Mouse (Mus musculus) stomach, embryonic 15.5 days (tissue): ENCODE measurements at regions not wholly inside any gene's neighbourhood (a gene's known extent, or its start where the extent isn't known, plus 50 kb on each side); places are given as distances from the start of the nearest gene placed in this dataset.

Experiments
- ATAC-seq: fragments of 200-750 bp; cut with Nextera tagmentation; 2 replicates; pipeline ENCODE4 v1.8.0; 2017; ENCODE audit warnings: low read depth, moderate number of reproducible peaks, moderate TSS enrichment; ENCODE audit not compliant: insufficient read depth, low FRiP score
- H3K27ac ChIP-seq: fragments of 300-500 bp; sonication (generic); 2 replicates; pipeline ENCODE4 v1.5.1; 2015; ENCODE audit warnings: mild to moderate bottlenecking, inconsistent platforms
- H3K27me3 ChIP-seq: fragments of 300-500 bp; sonication (generic); replicated peaks from 2 replicates; pipeline ENCODE4 v1.6.1; 2015; ENCODE audit warnings: inconsistent platforms
- H3K36me3 ChIP-seq: fragments of 300-500 bp; sonication (generic); 2 replicates; pipeline ENCODE4 v1.6.1; 2015; ENCODE audit warnings: inconsistent platforms
- H3K4me1 ChIP-seq: fragments of 300-500 bp; sonication (generic); 2 replicates; pipeline ENCODE4 v1.6.1; 2015; ENCODE audit warnings: inconsistent platforms
- H3K4me2 ChIP-seq: fragments of 300-500 bp; sonication (generic); 2 replicates; pipeline ENCODE4 v1.6.1; 2015; ENCODE audit warnings: mild to moderate bottlenecking, inconsistent platforms
- H3K4me3 ChIP-seq: fragments of 300-500 bp; sonication (generic); replicated peaks from 2 replicates; pipeline ENCODE4 v1.5.1; 2015; ENCODE audit warnings: inconsistent platforms
- H3K9ac ChIP-seq: fragments of 300-500 bp; sonication (generic); 2 replicates; pipeline ENCODE4 v1.6.1; 2015; ENCODE audit warnings: inconsistent platforms
- H3K9me3 ChIP-seq: fragments of 300-500 bp; sonication (generic); 2 replicates; pipeline ENCODE4 v1.6.1; 2016; ENCODE audit warnings: inconsistent platforms
- WGBS: fragments of 180-500 bp; shearing (Covaris S2); methylation state at CpG from one replicate; pipeline ENCODE4 v1.1.7; 2015; 5-methylcytosine and 5-hydroxymethylcytosine counted together

GRCm38 (mm10) chr4:140421926-140422585 is 175.5 kb upstream of the Igsf21 start:
- ATAC-seq, result no peak
- WGBS, result 67% methylated on average over 7 of the region's 7 CpGs
- H3K27ac ChIP-seq, result no peak overlapping the region

GRCm38 (mm10) chr4:140419720-140420412 is 173.3 kb upstream of the Igsf21 start:
- ATAC-seq, result 0 out of 2 replicates have a peak, but pooled peaks have one; percentile 25
- Histone ChIP-seq H3K4me1 (no peaks in the 10 kb centered on the region), H3K9ac (no peak overlapping the region), H3K27me3 (no peaks in the 10 kb centered on the region), H3K4me3 (no peak overlapping the region), H3K4me2 (no peak overlapping the region), H3K36me3 (no peaks in the 10 kb centered on the region), H3K9me3 (no peaks in the 10 kb centered on the region), H3K27ac (no peak overlapping the region)
- WGBS, result 28% methylated on average over 15 of the region's 15 CpGs

More at GRCm38 (mm10) chr4:140421926-140422585, 175.5 kb upstream of the Igsf21 start:
- H3K9ac ChIP-seq, result no peak overlapping the region
- no peak overlapping the region for H3K4me3 ChIP-seq
- H3K9me3 ChIP-seq, result no peaks in the 10 kb centered on the region
- no peak overlapping the region for H3K4me2 ChIP-seq
- no peaks in the 10 kb centered on the region for H3K27me3 ChIP-seq
- no peaks in the 10 kb centered on the region for H3K36me3 ChIP-seq
- no peaks in the 10 kb centered on the region for H3K4me1 ChIP-seq

- 62% methylated on average over 17 of the region's 17 CpGs for WGBS
- no peaks in the 10 kb centered on the region for H3K27me3 ChIP-seq
- H3K9ac ChIP-seq, result no peak overlapping the region
- H3K27ac ChIP-seq, result no peak overlapping the region
- H3K4me3 ChIP-seq, result no peak overlapping the region
- no peak for ATAC-seq
- no peaks in the 10 kb centered on the region for H3K36me3 ChIP-seq
- H3K9me3 ChIP-seq, result no peaks in the 10 kb centered on the region
- no peak overlapping the region for H3K4me2 ChIP-seq
- H3K4me1 ChIP-seq, result no peaks in the 10 kb centered on the region
Measured at GRCm38 (mm10) chr4:140412312-140412930, 165.8 kb upstream of the Igsf21 start.

GRCm38 (mm10) chr4:140408446-140408845 is 161.9 kb upstream of the Igsf21 start:
- H3K4me1 ChIP-seq, result no peaks in the 10 kb centered on the region
- H3K36me3 ChIP-seq, result no peaks in the 10 kb centered on the region
- no peaks in the 10 kb centered on the region for H3K9me3 ChIP-seq
- no peak overlapping the region for H3K27ac ChIP-seq
- no peak overlapping the region for H3K4me2 ChIP-seq
- 90% methylated on average over 5 of the region's 5 CpGs for WGBS
- no peaks in the 10 kb centered on the region for H3K27me3 ChIP-seq
- H3K9ac ChIP-seq, result no peak overlapping the region
- no peak for ATAC-seq
- no peak overlapping the region for H3K4me3 ChIP-seq

- H3K4me1 ChIP-seq, result no peaks in the 10 kb centered on the region
- H3K4me2 ChIP-seq, result no peak overlapping the region
- 75% methylated on average over 4 of the region's 4 CpGs for WGBS
- H3K9ac ChIP-seq, result no peak overlapping the region
- no peak overlapping the region for H3K27ac ChIP-seq
- H3K27me3 ChIP-seq, result no peaks in the 10 kb centered on the region
- no peak overlapping the region for H3K4me3 ChIP-seq
- H3K9me3 ChIP-seq, result no peaks in the 10 kb centered on the region
- no peak for ATAC-seq
- H3K36me3 ChIP-seq, result no peaks in the 10 kb centered on the region
Measured at GRCm38 (mm10) chr4:140406913-140407312, 160.3 kb upstream of the Igsf21 start.

- Histone ChIP-seq H3K4me1 (no peaks in the 10 kb centered on the region), H3K9me3 (no peaks in the 10 kb centered on the region), H3K27me3 (no peaks in the 10 kb centered on the region), H3K36me3 (no peaks in the 10 kb centered on the region), H3K4me2 (no peak overlapping the region), H3K9ac (no peak overlapping the region), H3K27ac (no peak overlapping the region), H3K4me3 (no peak overlapping the region)
- 21% methylated on average over 7 of the region's 7 CpGs for WGBS
- ATAC-seq, result peak; percentile 35; the same call in 1 of the 2 replicates
Measured at GRCm38 (mm10) chr4:140405993-140406881, 159.7 kb upstream of the Igsf21 start.

- no peaks in the 10 kb centered on the region for H3K4me1 ChIP-seq
- H3K27ac ChIP-seq, result no peak overlapping the region
- H3K27me3 ChIP-seq, result no peaks in the 10 kb centered on the region
- no peaks in the 10 kb centered on the region for H3K9me3 ChIP-seq
- no peak overlapping the region for H3K4me2 ChIP-seq
- 74% methylated on average over 9 of the region's 9 CpGs for WGBS
- no peak for ATAC-seq
- H3K36me3 ChIP-seq, result no peaks in the 10 kb centered on the region
- H3K9ac ChIP-seq, result no peak overlapping the region
- H3K4me3 ChIP-seq, result no peak overlapping the region
Measured at GRCm38 (mm10) chr4:140405427-140405826, 158.8 kb upstream of the Igsf21 start.

- Histone ChIP-seq H3K9me3 (no peaks in the 10 kb centered on the region), H3K4me1 (no peaks in the 10 kb centered on the region), H3K4me2 (no peak overlapping the region), H3K27me3 (no peaks in the 10 kb centered on the region), H3K27ac (no peak overlapping the region), H3K36me3 (no peaks in the 10 kb centered on the region), H3K4me3 (no peak overlapping the region), H3K9ac (no peak overlapping the region)
- no peak for ATAC-seq
- WGBS, result 34% methylated on average over 8 of the region's 8 CpGs
Measured at GRCm38 (mm10) chr4:140403128-140403527, 156.5 kb upstream of the Igsf21 start.

GRCm38 (mm10) chr4:140402319-140402718 is 155.7 kb upstream of the Igsf21 start:
- ATAC-seq, result no peak
- WGBS, result 66% methylated on average over 7 of the region's 7 CpGs
- Histone ChIP-seq H3K4me2 (no peak overlapping the region), H3K9me3 (no peaks in the 10 kb centered on the region), H3K4me1 (no peaks in the 10 kb centered on the region), H3K4me3 (no peak overlapping the region), H3K27me3 (no peaks in the 10 kb centered on the region), H3K27ac (no peak overlapping the region), H3K9ac (no peak overlapping the region), H3K36me3 (no peaks in the 10 kb centered on the region)

GRCm38 (mm10) chr4:140401632-140402031 is 155.0 kb upstream of the Igsf21 start:
- Histone ChIP-seq H3K27me3 (no peaks in the 10 kb centered on the region), H3K9ac (no peak overlapping the region), H3K4me2 (no peak overlapping the region), H3K27ac (no peak overlapping the region), H3K4me1 (no peaks in the 10 kb centered on the region), H3K36me3 (no peaks in the 10 kb centered on the region), H3K9me3 (no peaks in the 10 kb centered on the region), H3K4me3 (no peak overlapping the region)
- 88% methylated on average over 10 of the region's 10 CpGs for WGBS
- no peak for ATAC-seq

- H3K36me3 ChIP-seq, result no peaks in the 10 kb centered on the region
- H3K9me3 ChIP-seq, result no peaks in the 10 kb centered on the region
- H3K27ac ChIP-seq, result no peak overlapping the region
- H3K27me3 ChIP-seq, result no peaks in the 10 kb centered on the region
- H3K4me2 ChIP-seq, result no peak overlapping the region
- WGBS, result 53% methylated on average over 8 of the region's 8 CpGs
- no peak overlapping the region for H3K9ac ChIP-seq
- no peaks in the 10 kb centered on the region for H3K4me1 ChIP-seq
- H3K4me3 ChIP-seq, result no peak overlapping the region
- ATAC-seq, result no peak
Measured at GRCm38 (mm10) chr4:140396548-140396947, 150.0 kb upstream of the Igsf21 start.
